Mouse (Mus musculus) Muller cell, postnatal 12 days (primary cell): ENCODE data around the gene Serpina9.
"Not testable (repeated sequence)": the region's sequence is repeated elsewhere in the genome, so short reads cannot be mapped to it uniquely, and the experiment has no call there.

Source experiments
- DNase-seq: peaks from one replicate; pipeline ENCODE4 v3.0.0-alpha.2; 2015; ENCODE audit errors: inconsistent ontology term

Serpina9 gene

GRCm38 (mm10) chr12:103989514-103989767, 24.1 kb downstream of the Serpina9 start:
- no peak for DNase-seq

- no peak for DNase-seq
Measured at GRCm38 (mm10) chr12:103988754-103989513, 24.6 kb downstream of the Serpina9 start.

DNA sequence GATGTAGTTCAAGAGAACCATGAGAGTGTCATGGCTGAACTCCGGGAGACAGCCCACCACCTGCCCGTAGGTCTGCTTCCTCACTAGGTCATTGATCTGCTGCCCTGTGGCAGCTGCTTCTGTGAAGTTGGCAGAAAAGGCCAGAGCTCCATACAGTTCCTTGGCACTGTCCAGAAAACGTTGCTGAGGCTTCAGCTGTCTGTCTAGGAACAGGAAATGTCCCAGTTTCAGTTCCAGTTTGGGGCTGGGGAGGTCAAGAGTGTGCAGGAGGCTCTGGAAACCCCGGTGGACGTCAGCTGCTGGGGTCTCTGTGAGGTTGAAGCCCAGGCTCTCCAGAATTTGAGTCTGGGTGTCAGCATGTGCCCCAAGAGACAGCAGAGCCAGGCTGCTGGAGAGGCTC, 27.7 kb downstream of the Serpina9 start:
- no peak for DNase-seq

DNA sequence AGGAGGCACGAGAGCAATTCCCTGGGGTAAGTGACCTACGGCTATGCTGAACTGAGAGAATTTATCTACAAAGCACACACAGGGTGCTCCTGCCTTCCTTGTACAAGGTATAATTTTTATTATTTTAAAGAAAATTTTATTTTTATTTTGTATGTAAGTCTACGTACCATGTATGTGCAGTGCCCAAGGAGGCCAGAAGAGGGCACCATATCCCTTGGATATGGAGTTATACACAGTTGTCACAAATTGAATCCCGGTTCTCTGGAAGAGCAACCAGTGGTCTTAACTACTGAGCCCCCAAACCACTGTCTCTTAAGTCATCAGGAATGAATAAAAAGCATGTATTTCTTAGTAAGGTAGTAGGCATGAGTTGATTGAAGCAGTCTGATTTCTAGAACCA, 28.6 kb downstream of the Serpina9 start:
- peak; percentile 16 for DNase-seq

DNA sequence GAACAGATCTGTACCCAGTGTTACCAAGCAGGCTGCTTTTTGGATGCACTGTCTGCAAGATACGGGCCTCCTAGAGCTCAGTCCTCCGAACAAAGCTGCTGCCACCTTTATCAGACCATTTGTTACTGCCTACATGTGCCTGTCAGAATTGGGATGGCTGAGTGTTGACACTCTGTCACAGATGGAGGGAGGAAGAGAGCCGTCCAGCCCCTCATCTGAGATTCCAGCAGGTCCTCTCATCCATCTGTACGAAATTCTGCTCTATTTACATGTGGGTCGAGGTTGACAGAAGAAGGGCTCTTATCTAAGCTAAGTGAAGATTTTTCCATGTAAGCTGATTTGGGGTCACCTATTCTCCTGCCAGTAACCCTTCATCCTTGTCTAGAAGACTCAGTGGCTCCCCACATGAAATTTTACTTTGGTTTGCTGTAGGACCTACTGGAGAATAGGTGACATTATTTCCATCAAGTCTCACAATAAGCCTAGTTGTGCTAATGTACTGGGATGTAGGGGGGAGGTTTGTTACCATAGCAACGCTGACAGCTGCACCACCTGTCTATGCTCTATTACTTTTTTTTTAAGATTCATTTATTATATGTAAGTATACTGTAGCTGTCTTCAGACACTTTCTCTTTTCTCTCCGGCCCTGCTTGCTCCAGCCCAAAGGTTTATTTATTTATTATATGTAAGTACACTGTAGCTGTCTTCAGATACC, 31.8 kb downstream of the Serpina9 start:
- no peak for DNase-seq

DNA sequence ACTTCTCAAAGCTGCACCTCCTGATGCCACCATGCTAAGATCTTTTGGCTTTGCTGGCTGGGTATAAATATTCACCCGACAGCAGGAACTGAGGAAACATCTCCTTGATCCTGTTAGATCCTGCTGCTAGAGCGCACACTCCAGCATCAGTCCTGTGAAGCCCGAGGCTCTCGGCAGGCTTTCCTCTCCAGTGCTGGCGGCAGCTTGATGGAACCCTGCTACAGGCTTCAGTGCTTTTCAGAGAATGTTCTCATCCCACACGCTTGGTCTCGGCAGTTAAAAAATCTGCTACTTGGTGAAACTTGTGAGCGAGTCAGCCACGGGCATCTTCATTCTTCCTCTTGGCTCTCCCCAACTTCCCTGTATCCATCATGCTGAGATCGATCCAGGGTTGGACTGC, 35.3 kb downstream of the Serpina9 start:
- DNase-seq: no peak

DNA sequence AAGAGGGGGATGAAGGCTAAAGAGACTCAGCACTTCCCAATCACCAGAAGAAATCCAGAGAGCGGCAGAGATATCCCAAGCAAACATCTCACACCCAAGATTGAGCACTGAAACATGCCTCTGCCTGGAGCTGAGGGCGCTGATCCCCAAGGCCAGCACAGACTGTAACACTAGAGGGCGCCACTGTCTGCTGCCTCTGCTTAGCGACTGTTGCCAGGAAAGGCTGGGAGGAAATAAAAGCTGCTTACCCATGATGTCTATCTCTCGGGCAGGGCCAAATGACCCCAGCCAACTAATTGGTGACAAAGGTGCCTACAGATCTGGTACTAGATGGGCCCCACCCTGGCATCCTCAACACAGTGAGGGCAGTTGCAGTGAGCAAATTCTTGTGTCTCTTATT, 35.7 kb downstream of the Serpina9 start:
- no peak for DNase-seq

DNA sequence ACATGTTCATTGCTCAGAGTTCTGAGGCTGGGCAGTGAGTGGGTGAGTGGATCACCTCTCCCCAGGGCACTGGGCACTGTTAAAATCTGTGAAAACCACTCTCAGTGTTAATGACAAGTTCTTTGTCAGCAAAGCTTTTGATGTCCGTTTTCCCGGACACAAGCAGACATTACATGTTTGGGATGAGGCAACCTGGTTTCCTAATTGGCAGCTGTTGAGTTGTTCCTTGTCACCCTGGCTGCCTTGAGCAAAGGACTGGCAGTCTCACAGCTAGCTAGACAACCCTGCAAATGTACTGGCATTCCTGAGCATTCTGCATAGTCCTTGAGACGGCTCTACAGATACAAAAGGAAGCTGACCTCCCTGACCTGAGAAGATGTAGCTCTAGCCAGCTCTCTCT, 36.5 kb downstream of the Serpina9 start:
- DNase-seq: no peak

DNA sequence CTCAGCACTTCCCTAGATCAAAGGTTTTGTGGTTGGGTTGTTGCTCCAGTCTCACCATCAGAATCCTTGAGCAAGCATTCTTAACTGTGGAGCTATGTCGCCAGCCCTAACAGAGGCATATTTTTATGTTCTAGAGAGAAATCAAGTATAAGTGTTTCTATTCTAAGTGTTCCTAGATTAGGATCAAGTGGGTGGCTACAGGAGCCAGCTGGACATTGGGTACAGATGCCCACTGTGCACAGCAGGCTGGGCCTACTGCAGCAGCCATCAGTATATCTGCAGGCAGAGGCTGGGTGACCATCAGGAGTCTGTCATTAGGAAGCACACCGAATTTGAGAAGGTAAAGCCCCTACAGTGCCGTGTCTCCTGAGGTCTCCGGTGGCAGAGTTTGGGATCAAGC, 42.5 kb downstream of the Serpina9 start:
- no peak for DNase-seq

DNA sequence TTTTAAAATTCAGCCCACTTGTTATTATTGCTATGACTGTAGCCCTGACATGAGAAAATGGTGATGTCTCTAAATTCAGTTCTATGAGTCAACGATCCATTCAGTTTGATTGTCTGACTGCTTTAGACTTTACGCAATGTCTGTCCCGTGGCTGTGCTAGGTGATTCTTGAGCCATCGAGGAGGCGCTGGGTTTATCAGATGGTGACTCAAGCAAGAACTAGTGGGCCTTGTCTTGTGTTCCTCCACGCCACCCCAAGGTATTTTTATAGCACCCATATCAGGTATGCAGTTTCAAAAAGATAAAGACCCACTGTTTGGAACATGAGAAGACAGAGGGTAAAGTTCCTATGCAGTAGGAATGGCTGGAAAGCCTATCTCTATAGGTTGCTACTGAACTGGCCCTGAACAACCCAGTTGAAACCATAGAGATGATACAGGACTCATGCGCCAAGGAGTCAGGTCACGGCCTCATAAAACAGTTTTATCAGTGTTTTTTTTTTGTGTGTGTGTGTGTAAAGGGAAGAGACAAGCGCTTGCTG, 43.9 kb downstream of the Serpina9 start:
- DNase-seq: no peak

- DNase-seq: no peak
Measured at GRCm38 (mm10) chr12:103966761-103967160, 46.8 kb downstream of the Serpina9 start.

GRCm38 (mm10) chr12:103963288-103963687, 50.3 kb downstream of the Serpina9 start:
- no peak for DNase-seq

DNA sequence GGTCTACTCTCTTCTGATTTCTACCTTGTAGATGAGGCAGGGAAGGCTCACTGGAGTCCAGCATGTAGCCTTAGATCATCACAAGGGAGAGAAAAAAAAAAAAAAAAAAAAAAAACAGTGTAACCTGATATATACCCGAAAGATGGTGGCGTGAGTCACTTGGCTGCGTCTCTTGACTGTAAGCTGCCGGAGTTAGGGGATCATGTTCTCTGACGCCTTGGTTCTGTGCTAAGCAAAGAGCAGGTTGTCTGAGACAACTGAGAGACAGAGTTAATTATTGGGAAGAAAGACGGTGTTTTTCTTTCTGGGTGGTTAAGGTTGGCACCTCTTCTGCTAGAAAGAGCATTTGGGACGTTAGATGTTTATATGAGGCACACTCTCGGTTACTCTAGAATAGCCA, 50.7 kb downstream of the Serpina9 start:
- no peak for DNase-seq

DNA sequence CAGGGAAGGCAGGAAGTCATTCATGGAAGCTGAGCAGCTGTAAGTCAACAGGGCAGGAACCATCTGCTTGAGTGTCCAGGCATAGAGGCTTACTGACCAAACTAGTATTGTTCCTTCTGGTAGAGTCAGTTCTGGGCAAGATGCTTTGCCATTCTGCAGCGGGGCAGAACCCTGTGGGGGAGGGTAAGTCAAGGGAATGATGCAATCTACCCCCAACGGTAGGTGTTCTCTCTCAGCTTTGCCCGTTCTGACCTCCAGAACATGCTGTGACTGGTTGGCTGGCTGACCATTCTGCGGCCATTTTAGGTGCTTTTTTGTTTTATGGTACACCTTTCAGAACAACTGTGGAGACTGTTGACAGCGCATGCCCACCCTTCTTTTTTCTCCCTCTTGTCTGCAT, 51.2 kb downstream of the Serpina9 start:
- no peak for DNase-seq

DNA sequence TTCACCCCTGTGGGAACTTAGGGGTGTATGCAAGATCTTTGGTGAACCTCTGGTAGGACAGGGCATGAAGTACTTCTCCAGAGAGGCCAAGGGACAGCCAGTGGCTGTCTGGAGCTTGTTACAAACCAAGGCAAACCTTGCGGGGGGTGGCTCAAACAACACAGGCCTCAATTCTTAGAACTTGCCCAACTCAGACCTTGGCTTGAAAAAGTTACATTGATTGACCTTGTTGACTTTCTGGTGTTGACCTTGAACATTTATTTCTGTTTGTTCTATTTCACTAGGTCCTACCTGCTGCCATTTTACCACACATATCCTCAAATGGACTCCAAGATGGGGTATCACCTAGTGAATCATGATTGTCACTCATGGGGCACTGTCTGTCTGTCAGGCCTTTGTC, 51.8 kb downstream of the Serpina9 start:
- no peak for DNase-seq

DNA sequence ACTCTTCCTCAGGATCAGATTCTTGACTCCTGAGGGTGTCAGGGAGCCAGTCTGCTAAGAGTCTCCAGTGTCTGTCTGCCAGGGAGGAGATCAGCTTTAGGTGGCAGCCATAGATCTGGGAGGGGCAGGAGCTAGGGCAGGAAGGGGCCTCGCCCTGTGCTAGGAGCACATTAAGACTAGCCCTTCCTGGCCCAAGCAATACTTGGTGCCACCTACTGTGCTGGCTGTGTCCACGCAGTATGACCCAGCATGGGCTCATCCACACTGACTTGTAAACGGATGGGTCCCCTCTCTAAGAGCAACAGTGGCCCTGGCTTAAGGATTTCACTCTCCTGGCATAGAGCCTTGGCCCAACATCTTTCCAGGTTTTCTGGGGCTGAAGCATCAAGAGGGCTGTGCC, 54.8 kb downstream of the Serpina9 start, which contains the start of gene Serpina1e:
Serpina1e (minus strand) TSS at position 178 of the 400 bp plus-strand sequence.
- DNase-seq: no peak

DNA sequence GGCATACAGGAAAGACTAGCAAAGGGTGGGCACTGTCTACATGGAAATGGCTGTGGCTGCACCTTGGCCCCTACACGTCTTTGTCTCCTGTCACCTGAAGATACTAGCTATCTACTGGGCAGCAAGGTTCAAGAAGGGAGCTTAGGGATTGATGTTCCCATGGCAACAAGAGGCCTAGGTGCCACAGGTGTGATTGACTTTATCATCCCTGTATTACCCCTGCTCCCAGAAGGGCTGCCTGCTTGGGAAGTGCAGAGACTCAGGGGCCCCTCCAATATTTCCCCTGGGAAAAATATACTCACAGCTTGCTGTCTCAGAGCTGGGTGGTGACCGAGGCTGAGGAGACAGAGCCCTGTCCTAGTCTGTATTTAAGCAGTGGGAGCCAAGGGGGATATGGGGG, 57.0 kb downstream of the Serpina9 start:
- not testable (repeated sequence) for DNase-seq

GRCm38 (mm10) chr12:103952972-103953371, 60.6 kb downstream of the Serpina9 start:
- not testable (repeated sequence) for DNase-seq

- DNase-seq: no peak
Measured at GRCm38 (mm10) chr12:103946243-103946642, 67.3 kb downstream of the Serpina9 start.
